In genomic region chr10:21635988-21636710, GRCm38 (mm10) we compare ENCODE assay signal across 15 mouse cellular contexts. TPM values are rescaled to one million over a fixed set of nuclear protein-coding genes. Genes with fewer than 3 reads are reported as not detected.
A peak's percentile ranks its signal among the peaks of the same experiment; 100 is the strongest.
DNase-seq lines count a peak whose midpoint lies in the region; ATAC-seq lines count a peak whose summit lies in the region.
"Had no signal": no experiment of that assay in that cellular context is flagged by ENCODE, and none has a peak within 500 bp of the region (broad histone marks: within the 10 kb centered on the region; RNA-seq: fewer than 3 reads in every experiment).

No protein-coding gene starts in this region.

- no peak overlapping the region for H3K4me3 ChIP-seq in embryonic facial prominence, embryonic 14.5 days (ENCODE audit: low read depth, low read length)
- H3K4me3 ChIP-seq in embryonic facial prominence, embryonic 10.5 days = no peak overlapping the region
- H3K4me3 ChIP-seq in intestine, embryonic 16.5 days (ENCODE audit: low read length) = no peak overlapping the region
- H3K4me3 ChIP-seq in intestine, embryonic 15.5 days (replicated peaks) = no peak overlapping the region
- H3K4me3 ChIP-seq in heart, embryonic 16.5 days (ENCODE audit: low read length) = no peak overlapping the region
- H3K4me3 ChIP-seq: embryonic facial prominence, embryonic 13.5 days; limb, embryonic 12.5 days; midbrain, embryonic 10.5 days had no signal

- peak; percentile 72 for DNase-seq in embryonic facial prominence, embryonic 14.5 days (ENCODE audit: low spot score)
- no peak for DNase-seq in embryonic facial prominence, embryonic 10.5 days (ENCODE audit: low spot score)
- peak; percentile 31 for DNase-seq in 3T3-L1 (ENCODE audit: low read depth, low spot score)
- no peak for DNase-seq in urinary bladder, adult 18-20 months (ENCODE audit: low spot score in 2 of 2)
- no peak for DNase-seq in natural killer cell, adult 2 months (ENCODE audit: low spot score in 2 of 2)
- DNase-seq: thymus, postnatal 25 days had no signal

- no peak overlapping the region for H3K4me2 ChIP-seq in embryonic facial prominence, embryonic 14.5 days (ENCODE audit: low read depth, low read length)
- no peak overlapping the region for H3K4me2 ChIP-seq in intestine, embryonic 16.5 days (ENCODE audit: low read depth, low read length)
- no peak overlapping the region for H3K4me2 ChIP-seq in intestine, embryonic 15.5 days (replicated peaks)
- no peak overlapping the region for H3K4me2 ChIP-seq in heart, embryonic 16.5 days (ENCODE audit: low read depth, low read length)
- H3K4me2 ChIP-seq: embryonic facial prominence, embryonic 13.5 days; limb, embryonic 12.5 days had no signal

- H3K9me3 ChIP-seq in embryonic facial prominence, embryonic 14.5 days (ENCODE audit: control insufficient read depth, low read length) = no peaks in the 10 kb centered on the region
- H3K9me3 ChIP-seq in embryonic facial prominence, embryonic 10.5 days = no peaks in the 10 kb centered on the region
- H3K9me3 ChIP-seq in intestine, embryonic 16.5 days (ENCODE audit: control insufficient read depth, low read length) = no peaks in the 10 kb centered on the region
- no peaks in the 10 kb centered on the region for H3K9me3 ChIP-seq in intestine, embryonic 15.5 days
- no peaks in the 10 kb centered on the region for H3K9me3 ChIP-seq in heart, embryonic 16.5 days (replicated peaks; ENCODE audit: control insufficient read depth, low read length)
- H3K9me3 ChIP-seq: embryonic facial prominence, embryonic 13.5 days; limb, embryonic 12.5 days; midbrain, embryonic 10.5 days had no signal

- peak overlapping the region; percentile 52 for H3K27ac ChIP-seq in embryonic facial prominence, embryonic 14.5 days (replicated peaks; ENCODE audit: low read depth, low read length)
- H3K27ac ChIP-seq in embryonic facial prominence, embryonic 10.5 days (replicated peaks) = no peak overlapping the region
- H3K27ac ChIP-seq in intestine, embryonic 16.5 days (ENCODE audit: low read length) = peak overlapping the region; percentile 15; the same call in 1 of the 2 replicates
- H3K27ac ChIP-seq in intestine, embryonic 15.5 days = no peak overlapping the region
- H3K27ac ChIP-seq in heart, embryonic 16.5 days (ENCODE audit: low read length) = peak overlapping the region; percentile 72
- H3K27ac ChIP-seq: liver, embryonic 14.5 days; midbrain, embryonic 10.5 days had no signal

- H3K4me1 ChIP-seq in embryonic facial prominence, embryonic 14.5 days (ENCODE audit: control insufficient read depth, insufficient read depth, low read length) = peaks cover 19% of the 10 kb centered on the region; the same call in 1 of the 2 replicates
- 0 out of 2 replicates have a peak, but pooled peaks cover 6% of the 10 kb centered on the region for H3K4me1 ChIP-seq in embryonic facial prominence, embryonic 10.5 days
- H3K4me1 ChIP-seq in intestine, embryonic 16.5 days (ENCODE audit: control insufficient read depth, insufficient read depth, low read length) = no peaks in the 10 kb centered on the region
- H3K4me1 ChIP-seq in intestine, embryonic 15.5 days (replicated peaks) = 0 out of 2 replicates have a peak, but pooled peaks cover 2% of the 10 kb centered on the region
- peaks cover 15% of the 10 kb centered on the region for H3K4me1 ChIP-seq in heart, embryonic 16.5 days (ENCODE audit: control insufficient read depth, insufficient read depth, low read length)
- H3K4me1 ChIP-seq: limb, embryonic 12.5 days; midbrain, embryonic 10.5 days had no signal

- WGBS in embryonic facial prominence, embryonic 14.5 days = 54% methylated on average over 4 of the region's 4 CpGs
- WGBS in embryonic facial prominence, embryonic 10.5 days = 80% methylated on average over 4 of the region's 4 CpGs
- WGBS in intestine, embryonic 16.5 days = 78% methylated on average over 4 of the region's 4 CpGs
- 71% methylated on average over 4 of the region's 4 CpGs for WGBS in intestine, embryonic 15.5 days
- 63% methylated on average over 4 of the region's 4 CpGs for WGBS in heart, embryonic 16.5 days

- H3K9ac ChIP-seq in embryonic facial prominence, embryonic 14.5 days (ENCODE audit: low read depth, low read length) = no peak overlapping the region
- H3K9ac ChIP-seq in intestine, embryonic 16.5 days (ENCODE audit: low read depth, low read length) = no peak overlapping the region
- no peak overlapping the region for H3K9ac ChIP-seq in intestine, embryonic 15.5 days
- H3K9ac ChIP-seq in heart, embryonic 16.5 days (ENCODE audit: low read length) = no peak overlapping the region
- H3K9ac ChIP-seq: embryonic facial prominence, embryonic 13.5 days; limb, embryonic 12.5 days; liver, embryonic 14.5 days had no signal

- no peaks in the 10 kb centered on the region for H3K36me3 ChIP-seq in embryonic facial prominence, embryonic 14.5 days (ENCODE audit: control insufficient read depth, insufficient read depth, low read length)
- no peaks in the 10 kb centered on the region for H3K36me3 ChIP-seq in embryonic facial prominence, embryonic 10.5 days (replicated peaks)
- no peaks in the 10 kb centered on the region for H3K36me3 ChIP-seq in intestine, embryonic 16.5 days (ENCODE audit: control insufficient read depth, insufficient read depth, low read length)
- H3K36me3 ChIP-seq in intestine, embryonic 15.5 days = no peaks in the 10 kb centered on the region
- no peaks in the 10 kb centered on the region for H3K36me3 ChIP-seq in heart, embryonic 16.5 days (ENCODE audit: control insufficient read depth, insufficient read depth)
- H3K36me3 ChIP-seq: embryonic facial prominence, embryonic 13.5 days; limb, embryonic 12.5 days; midbrain, embryonic 10.5 days had no signal

- ATAC-seq in embryonic facial prominence, embryonic 14.5 days (ENCODE audit: low read depth) = no peak
- ATAC-seq in intestine, embryonic 16.5 days = no peak
- no peak for ATAC-seq in intestine, embryonic 15.5 days
- no peak for ATAC-seq in heart, embryonic 16.5 days (replicated peaks; ENCODE audit: extremely low read depth, insufficient read depth, low FRiP score)

- H3K27me3 ChIP-seq in embryonic facial prominence, embryonic 14.5 days (replicated peaks; ENCODE audit: control insufficient read depth, insufficient read depth, low read length) = no peaks in the 10 kb centered on the region
- H3K27me3 ChIP-seq in embryonic facial prominence, embryonic 10.5 days (replicated peaks; ENCODE audit: low read depth, poor library complexity, severe bottlenecking) = no peaks in the 10 kb centered on the region
- H3K27me3 ChIP-seq in intestine, embryonic 16.5 days (replicated peaks; ENCODE audit: control insufficient read depth, insufficient read depth, low read length) = no peaks in the 10 kb centered on the region
- H3K27me3 ChIP-seq in intestine, embryonic 15.5 days (replicated peaks) = no peaks in the 10 kb centered on the region
- peaks cover 2% of the 10 kb centered on the region; the same call in 1 of the 2 replicates for H3K27me3 ChIP-seq in heart, embryonic 16.5 days (ENCODE audit: control insufficient read depth, insufficient read depth, low read length)
- H3K27me3 ChIP-seq: embryonic facial prominence, embryonic 13.5 days; limb, embryonic 12.5 days had no signal

RNA-seq across cellular contexts. Expression of gene 1700020N01Rik, which starts 43.2 kb away (rescaled TPM):
- polyA plus RNA-seq in embryonic facial prominence, embryonic 14.5 days (2014; fragmentation: Nextera tagmentation; extraction: Ambion mirVana) = not detected in 2 replicates
- not detected in 2 replicates for polyA plus RNA-seq in embryonic facial prominence, embryonic 10.5 days (2016; fragmentation: Nextera tagmentation; extraction: Ambion mirVana)
- polyA plus RNA-seq in intestine, embryonic 16.5 days (2015; fragmentation: Nextera tagmentation; extraction: Ambion mirVana) = 0.21 TPM in 1 of 2 replicates, not detected in the other
- not detected in 2 replicates for polyA plus RNA-seq in intestine, embryonic 15.5 days (2015; fragmentation: Nextera tagmentation; extraction: Ambion mirVana)
- 0.26 TPM in 1 of 2 replicates, not detected in the other for polyA plus RNA-seq in heart, embryonic 16.5 days (2015; fragmentation: Nextera tagmentation; extraction: Ambion mirVana)
- polyA plus RNA-seq: embryonic facial prominence, embryonic 13.5 days; forebrain, embryonic 11.5 days; limb, embryonic 12.5 days; liver, embryonic 14.5 days; midbrain, embryonic 10.5 days; spleen, adult 2 months had no signal

Comparison
In these comparisons a context has a peak if more than half of its experiments do, and no peak if none do; other contexts are left out.
1. DNase-seq: peak in embryonic facial prominence, embryonic 14.5 days (single experiment) and 3T3-L1 (single experiment); none in embryonic facial prominence, embryonic 10.5 days (single experiment), urinary bladder, adult 18-20 months (0 of 2) and natural killer cell, adult 2 months (0 of 2).
2. H3K27ac ChIP-seq: peak in embryonic facial prominence, embryonic 14.5 days (single experiment), intestine, embryonic 16.5 days (single experiment) and heart, embryonic 16.5 days (single experiment); none in embryonic facial prominence, embryonic 10.5 days (single experiment) and intestine, embryonic 15.5 days (single experiment).